Mouse (Mus musculus) cerebellum, adult 9-11 months (tissue): ENCODE results near the gene Cacnb3.

ENCODE experiments used
- DNase-seq: peaks from one replicate; pipeline ENCODE4 v3.0.0; 2022

The Cacnb3 gene

DNA sequence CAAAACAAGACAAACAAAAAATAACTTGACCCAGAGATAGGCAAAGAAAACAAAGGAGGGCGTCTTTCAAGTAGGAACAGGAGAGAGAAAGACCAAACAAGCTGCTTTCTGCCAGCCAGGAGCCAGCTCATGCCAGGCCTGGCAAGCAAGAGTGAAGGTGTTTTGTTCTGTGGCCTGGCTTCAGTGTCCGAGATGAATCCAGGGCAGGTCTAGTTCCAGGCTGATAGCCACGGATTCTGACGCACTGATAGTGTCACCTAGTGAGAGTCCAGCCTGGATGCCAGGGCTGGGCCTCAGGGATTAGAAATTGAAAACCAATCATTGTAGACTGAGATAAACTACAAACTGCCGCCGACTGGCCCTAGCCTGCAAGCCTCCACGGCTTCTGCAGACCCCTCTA is 47.3 kb downstream of the Cacnb3 start:
- DNase-seq, result peak; percentile 46

- DNase-seq, result no peak
Measured at GRCm38 (mm10) chr15:98680660-98681059, 50.0 kb downstream of the Cacnb3 start.

GRCm38 (mm10) chr15:98681633-98682032 is 51.0 kb downstream of the Cacnb3 start:
- DNase-seq, result no peak

DNA sequence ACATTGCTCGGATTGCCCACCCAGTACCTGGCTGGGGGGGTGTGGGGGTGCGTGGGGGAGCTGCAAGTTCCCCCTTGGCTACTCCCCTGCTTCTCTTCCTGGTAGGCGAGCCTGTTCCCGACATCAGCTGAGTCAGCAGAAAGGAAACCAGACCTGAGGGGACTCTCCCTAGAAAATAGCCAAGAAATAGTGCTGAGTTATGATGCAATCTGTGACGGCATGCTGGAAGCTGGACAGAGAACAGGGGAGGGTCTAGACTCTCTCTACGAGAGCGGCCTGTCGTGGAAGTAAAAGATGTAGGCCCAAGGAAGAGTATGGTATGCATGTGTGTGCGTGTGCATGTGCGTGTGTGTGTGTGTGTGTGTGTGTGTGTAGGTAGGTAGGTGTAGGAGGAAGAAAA is 52.5 kb downstream of the Cacnb3 start:
- no peak for DNase-seq

- DNase-seq, result no peak
Measured at GRCm38 (mm10) chr15:98683746-98684145, 53.1 kb downstream of the Cacnb3 start.

DNA sequence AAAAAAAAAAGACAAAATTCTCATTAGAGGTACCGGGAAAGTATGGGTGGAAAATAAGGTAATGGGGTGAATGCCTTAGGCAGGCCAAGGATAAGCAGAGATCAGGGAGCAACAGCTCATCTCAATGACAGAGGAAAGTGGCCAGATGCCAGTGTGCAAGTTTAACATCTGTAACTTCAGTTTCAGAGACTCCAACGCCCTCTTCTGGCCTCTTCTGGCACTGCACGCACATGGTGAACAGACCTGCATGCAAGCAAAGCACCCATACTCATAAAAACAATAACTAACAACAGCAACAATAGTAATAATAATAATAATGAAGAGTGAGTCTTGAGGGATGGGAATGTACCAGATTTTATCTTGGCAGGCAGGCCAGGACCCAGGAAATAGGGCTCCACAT is 55.3 kb downstream of the Cacnb3 start:
- DNase-seq, result no peak

GRCm38 (mm10) chr15:98689682-98690081 is 59.0 kb downstream of the Cacnb3 start:
- no peak for DNase-seq

DNA sequence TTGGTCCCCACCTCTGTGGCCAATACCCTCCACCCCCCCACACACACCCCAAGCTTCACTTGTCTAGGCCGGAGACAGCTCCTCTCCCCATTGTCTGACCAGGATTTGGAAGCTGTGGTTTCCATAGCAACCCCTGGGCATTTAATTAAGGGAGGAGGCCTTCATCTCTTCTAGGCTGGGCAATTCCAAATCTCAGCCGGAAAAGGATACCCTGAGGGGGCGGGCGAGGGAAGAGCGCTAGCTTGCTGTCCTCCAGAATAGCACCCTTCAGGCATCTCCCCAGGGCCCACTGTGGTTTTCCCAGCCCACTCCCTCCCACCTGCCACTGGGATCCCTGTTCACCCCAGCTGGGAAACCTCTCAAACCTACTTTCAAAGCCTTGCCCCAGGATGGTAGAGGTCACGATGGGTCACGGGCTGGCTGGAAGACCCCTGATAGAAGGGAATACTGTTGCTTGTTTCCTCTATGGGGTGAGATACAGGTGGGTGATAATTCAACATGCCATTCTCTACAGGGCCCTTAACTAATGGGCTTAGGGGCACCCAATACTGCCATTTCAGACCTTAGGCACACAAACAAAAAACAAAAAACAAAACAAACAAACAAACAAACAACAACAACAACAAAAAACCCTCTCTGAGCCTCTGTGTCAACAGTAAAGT is 61.0 kb downstream of the Cacnb3 start:
- no peak for DNase-seq

DNA sequence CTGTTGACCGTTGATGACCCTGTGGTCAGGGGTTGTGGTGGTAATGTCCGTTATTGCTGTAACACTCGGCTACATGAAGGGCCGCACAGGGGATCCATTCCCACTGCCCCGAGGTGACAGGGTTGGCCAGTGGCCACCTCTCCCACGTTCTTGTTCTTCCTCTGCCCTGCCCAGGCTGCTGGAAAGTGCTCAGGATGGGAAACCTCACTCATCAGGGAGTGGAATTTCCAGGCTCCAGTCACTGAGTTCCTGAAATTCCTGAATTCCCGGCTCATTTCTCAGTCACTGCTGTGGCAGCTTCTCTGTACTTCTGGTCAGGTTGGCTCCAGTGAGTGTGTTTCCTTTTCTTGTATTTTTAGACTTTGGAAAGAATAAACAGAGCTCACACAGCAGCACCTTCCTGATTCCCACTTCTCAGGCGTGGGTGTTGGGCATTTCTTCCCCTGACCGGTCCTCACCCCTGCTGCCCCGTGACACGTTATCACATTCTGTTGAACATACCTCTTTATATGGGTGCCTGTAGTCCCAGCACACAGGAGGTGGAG is 61.6 kb downstream of the Cacnb3 start:
- no peak for DNase-seq
